Mouse (Mus musculus) lung, embryonic 16.5 days (tissue): ENCODE measurements around the gene Trmt61a. TPM values are rescaled to one million over a fixed set of nuclear protein-coding genes. Genes with fewer than 3 reads are reported as not detected.

Source experiments
- ATAC-seq: fragments of 200-750 bp; cut with Nextera tagmentation; 2 replicates; pipeline ENCODE4 v1.8.0; 2017; ENCODE audit warnings: low read depth, mild to moderate bottlenecking, moderate library complexity
- H3K27ac ChIP-seq: fragments of 300-500 bp; sonication (generic); 2 replicates; pipeline ENCODE4 v1.5.1; 2014; ENCODE audit warnings: mild to moderate bottlenecking, control low read depth, low read length
- H3K27me3 ChIP-seq: fragments of 300-500 bp; sonication (generic); 2 replicates; pipeline ENCODE4 v1.6.1; 2014; ENCODE audit warnings: low read depth, low read length, mixed read lengths; ENCODE audit not compliant: control insufficient read depth, insufficient read depth
- H3K36me3 ChIP-seq: fragments of 300-500 bp; sonication (generic); 2 replicates; pipeline ENCODE4 v1.6.1; 2014; ENCODE audit warnings: low read length; ENCODE audit not compliant: control insufficient read depth, insufficient read depth
- H3K4me1 ChIP-seq: fragments of 300-500 bp; sonication (generic); replicated peaks from 2 replicates; pipeline ENCODE4 v1.6.1; 2014; ENCODE audit warnings: low read length, mixed read lengths; ENCODE audit not compliant: control insufficient read depth, insufficient read depth
- H3K4me2 ChIP-seq: fragments of 300-500 bp; sonication (generic); 2 replicates; pipeline ENCODE4 v1.6.1; 2014; ENCODE audit warnings: low read depth, low read length, control low read depth
- H3K4me3 ChIP-seq: fragments of 300-500 bp; sonication (generic); 2 replicates; pipeline ENCODE4 v1.5.1; 2014; ENCODE audit warnings: mild to moderate bottlenecking, low read length, control low read depth
- H3K9ac ChIP-seq: fragments of 300-500 bp; sonication (generic); 2 replicates; pipeline ENCODE4 v1.6.1; 2014; ENCODE audit warnings: low read length, control low read depth
- H3K9me3 ChIP-seq: fragments of 300-500 bp; sonication (generic); 2 replicates; pipeline ENCODE4 v1.6.1; 2016; ENCODE audit warnings: low read length; ENCODE audit not compliant: control insufficient read depth
- WGBS: fragments of 180-500 bp; shearing (Covaris S2); extraction: QIAGEN DNeasy Blood & Tissue Kit; methylation state at CpG from one replicate; pipeline ENCODE4 v1.1.7; 2014; 5-methylcytosine and 5-hydroxymethylcytosine counted together
- polyA plus RNA-seq: library from polyadenylated mRNA; unstranded; fragments of >200 nt; fragmentation: Nextera tagmentation; extraction: Ambion mirVana; gene quantifications from 2 replicates; pipeline ENCODE4 v1.2.1, GENCODE M21; 2015

Trmt61a gene
- polyA plus RNA-seq, 1 experiment from 2014 or later = 7.0 TPM

DNA sequence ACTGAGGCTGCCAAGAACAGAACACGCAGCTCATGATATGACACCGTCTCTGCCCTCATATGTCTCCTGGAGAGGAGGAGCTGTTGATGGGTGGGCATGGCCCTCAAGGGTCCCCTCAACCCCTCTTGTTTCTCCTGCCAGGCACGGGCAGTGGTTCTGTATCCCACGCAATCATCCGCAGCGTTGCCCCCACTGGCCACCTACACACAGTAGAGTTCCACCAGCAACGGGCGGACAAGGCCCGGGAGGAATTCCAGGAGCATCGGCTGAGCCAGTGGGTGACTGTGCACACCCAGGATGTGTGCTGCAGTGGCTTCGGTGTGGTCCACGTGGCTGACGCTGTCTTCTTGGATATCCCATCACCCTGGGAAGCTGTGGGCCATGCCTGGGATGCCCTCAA is 2.8 kb downstream of the Trmt61a start:
- Histone ChIP-seq H3K4me1 (peaks cover 23% of the 10 kb centered on the region), H3K27me3 (no peaks in the 10 kb centered on the region), H3K9ac (no peak overlapping the region), H3K4me2 (no peak overlapping the region), H3K36me3 (0 out of 2 replicates have a peak, but pooled peaks cover 3% of the 10 kb centered on the region), H3K9me3 (no peaks in the 10 kb centered on the region), H3K4me3 (no peak overlapping the region), H3K27ac (peak overlapping the region; percentile 86)
- no peak for ATAC-seq
- 91% methylated on average over 13 of the region's 13 CpGs for WGBS

DNA sequence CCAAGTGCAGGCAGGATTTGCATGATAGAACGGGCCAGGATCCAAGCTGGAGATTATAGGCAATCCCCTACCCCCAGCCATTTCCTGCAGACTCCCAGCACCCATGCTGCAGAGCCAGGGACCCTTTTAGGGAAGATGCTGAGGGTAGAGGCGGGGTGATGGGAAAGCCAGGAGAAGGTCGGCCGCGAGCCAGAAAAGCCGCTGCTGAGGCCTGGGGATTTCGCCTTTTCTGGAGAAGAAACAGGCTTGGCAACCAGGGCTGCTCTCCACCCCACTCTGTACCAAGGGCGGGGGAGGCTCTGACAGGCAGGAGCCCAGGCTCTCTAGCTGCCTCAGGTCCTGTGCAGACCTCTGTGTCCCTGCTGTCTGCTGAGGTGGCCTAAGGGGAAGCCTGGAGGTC is 3.4 kb downstream of the Trmt61a start:
- peak; percentile 8; the same call in 1 of the 2 replicates for ATAC-seq
- H3K9me3 ChIP-seq = no peaks in the 10 kb centered on the region
- no peak overlapping the region for H3K4me2 ChIP-seq
- 0 out of 2 replicates have a peak overlapping the region, but pooled peaks have one; percentile 11 for H3K9ac ChIP-seq
- peak overlapping the region; percentile 86 for H3K27ac ChIP-seq
- H3K4me3 ChIP-seq = no peak overlapping the region
- 0 out of 2 replicates have a peak, but pooled peaks cover 3% of the 10 kb centered on the region for H3K36me3 ChIP-seq
- peaks cover 23% of the 10 kb centered on the region for H3K4me1 ChIP-seq
- WGBS = 65% methylated on average over 8 of the region's 8 CpGs
- H3K27me3 ChIP-seq = no peaks in the 10 kb centered on the region

DNA sequence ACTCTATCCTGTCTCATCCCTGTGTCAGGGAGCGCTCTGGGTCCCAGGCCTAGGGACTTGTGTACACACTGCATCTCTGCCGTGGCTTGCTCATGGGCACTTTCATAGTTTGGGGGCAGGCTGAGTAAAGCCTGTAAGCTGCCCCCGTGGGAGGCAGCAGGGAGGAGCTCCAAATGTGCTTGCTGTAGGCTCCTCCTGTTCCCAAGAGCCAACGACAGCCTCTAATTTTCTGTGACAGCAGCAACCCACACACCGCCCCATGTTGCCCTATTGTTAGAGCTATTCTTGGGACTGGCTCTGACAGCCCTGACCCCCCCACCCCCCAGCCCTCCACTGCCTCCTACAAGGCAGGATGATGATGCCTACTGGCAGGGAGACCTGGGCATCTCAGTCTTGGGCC is 4.1 kb downstream of the Trmt61a start:
- no peaks in the 10 kb centered on the region for H3K27me3 ChIP-seq
- ATAC-seq = no peak
- no peak overlapping the region for H3K4me3 ChIP-seq
- H3K36me3 ChIP-seq = 0 out of 2 replicates have a peak, but pooled peaks cover 3% of the 10 kb centered on the region
- H3K9ac ChIP-seq = 0 out of 2 replicates have a peak overlapping the region, but pooled peaks have one; percentile 17
- peaks cover 27% of the 10 kb centered on the region for H3K4me1 ChIP-seq
- H3K9me3 ChIP-seq = no peaks in the 10 kb centered on the region
- peak overlapping the region; percentile 86 for H3K27ac ChIP-seq
- H3K4me2 ChIP-seq = no peak overlapping the region
- WGBS = 79% methylated on average over 5 of the region's 5 CpGs

DNA sequence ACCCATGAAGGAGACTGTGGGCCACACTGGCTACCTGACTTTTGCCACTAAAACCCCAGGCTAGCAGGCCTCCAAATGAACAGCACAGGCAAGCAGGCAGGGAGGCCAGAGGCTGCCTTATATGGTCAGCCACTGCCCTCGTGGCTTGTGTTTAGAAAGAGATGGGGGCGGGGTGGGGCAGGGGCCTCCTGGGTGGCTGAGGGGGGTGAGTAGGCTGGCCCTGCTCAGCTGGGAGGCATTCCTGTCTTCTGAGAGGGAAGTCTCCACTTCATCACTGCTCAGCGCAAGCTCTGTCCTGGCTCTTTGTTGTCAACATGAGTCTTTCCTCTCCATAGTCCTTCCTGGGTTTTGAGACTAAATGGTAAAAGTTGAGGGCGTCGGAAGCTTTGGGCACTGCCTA is 4.9 kb downstream of the Trmt61a start:
- peak; percentile 50 for ATAC-seq
- 49% methylated on average over 4 of the region's 5 CpGs for WGBS
- 0 out of 2 replicates have a peak, but pooled peaks cover 3% of the 10 kb centered on the region for H3K36me3 ChIP-seq
- H3K27me3 ChIP-seq = no peaks in the 10 kb centered on the region
- peak overlapping the region; percentile 86 for H3K27ac ChIP-seq
- peak overlapping the region; percentile 35; the same call in 1 of the 2 replicates for H3K9ac ChIP-seq
- no peaks in the 10 kb centered on the region for H3K9me3 ChIP-seq
- H3K4me1 ChIP-seq = peaks cover 23% of the 10 kb centered on the region
- H3K4me3 ChIP-seq = no peak overlapping the region
- H3K4me2 ChIP-seq = no peak overlapping the region

DNA sequence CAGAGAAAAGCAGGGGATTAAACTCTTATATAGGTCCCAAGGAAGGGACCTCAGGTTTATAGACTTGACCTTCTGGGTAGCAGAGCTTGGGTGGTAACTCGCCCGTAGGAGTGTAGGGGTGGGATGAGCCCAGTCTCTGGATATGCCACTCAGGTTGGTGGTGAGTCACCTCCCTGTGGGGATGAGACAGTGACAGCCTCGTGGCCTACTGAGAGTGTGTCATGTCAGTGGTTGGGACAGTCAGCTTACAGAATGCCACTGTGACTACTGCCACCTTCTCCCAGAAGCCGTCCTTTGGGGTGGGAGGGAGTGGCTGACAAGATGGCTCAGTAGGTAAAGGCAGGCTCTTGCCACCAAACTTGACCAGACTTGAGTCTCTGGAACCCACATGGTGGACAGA is 8.5 kb downstream of the Trmt61a start:
- H3K9me3 ChIP-seq = no peaks in the 10 kb centered on the region
- no peak for ATAC-seq
- no peaks in the 10 kb centered on the region for H3K36me3 ChIP-seq
- peak overlapping the region; percentile 73; the same call in 1 of the 2 replicates for H3K27ac ChIP-seq
- no peak overlapping the region for H3K4me3 ChIP-seq
- no peaks in the 10 kb centered on the region for H3K27me3 ChIP-seq
- H3K4me2 ChIP-seq = no peak overlapping the region
- WGBS = 76% methylated on average over 4 of the region's 4 CpGs
- H3K9ac ChIP-seq = no peak overlapping the region
- peaks cover 22% of the 10 kb centered on the region for H3K4me1 ChIP-seq

DNA sequence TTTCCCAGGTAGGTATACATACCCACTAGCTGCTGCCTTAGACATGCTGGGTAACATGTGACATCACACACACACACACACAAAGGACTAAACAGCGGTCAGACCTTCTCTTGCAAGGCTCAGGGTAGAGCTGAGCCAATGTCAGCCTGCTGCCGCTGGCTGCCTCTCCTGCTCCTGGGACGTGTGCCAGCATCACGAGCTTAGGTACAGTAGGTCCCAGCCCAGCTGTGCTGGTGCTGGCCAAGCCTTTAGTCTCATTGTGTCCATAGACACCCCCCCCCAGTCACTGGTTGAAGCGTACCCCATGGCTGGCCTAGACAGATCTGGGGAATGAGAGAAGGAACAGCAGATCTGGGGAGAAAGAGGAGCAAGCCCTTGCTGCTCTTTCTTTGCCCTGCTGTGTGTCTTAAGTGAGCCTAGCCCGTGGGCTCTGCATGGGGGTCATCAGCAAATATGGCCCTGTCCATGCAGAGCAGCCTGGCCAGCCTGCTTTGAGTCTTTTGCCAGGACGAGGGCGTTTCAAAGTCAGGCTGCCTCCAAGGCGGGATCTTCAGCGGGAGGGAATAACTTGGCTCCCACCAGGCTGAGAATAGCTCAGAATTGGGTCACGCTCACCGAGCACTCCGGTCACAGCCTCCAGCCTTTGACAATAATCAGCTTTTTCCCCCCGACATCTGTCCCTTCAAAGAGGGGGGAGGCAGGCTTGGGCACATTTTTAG is 9.6 kb downstream of the Trmt61a start:
- ATAC-seq = peak; percentile 79
- no peak overlapping the region for H3K4me2 ChIP-seq
- H3K9ac ChIP-seq = no peak overlapping the region
- no peaks in the 10 kb centered on the region for H3K9me3 ChIP-seq
- H3K36me3 ChIP-seq = no peaks in the 10 kb centered on the region
- peaks cover 25% of the 10 kb centered on the region for H3K4me1 ChIP-seq
- no peak overlapping the region for H3K4me3 ChIP-seq
- WGBS = 25% methylated on average over 14 of the region's 14 CpGs
- H3K27me3 ChIP-seq = no peaks in the 10 kb centered on the region
- peak overlapping the region; percentile 73 for H3K27ac ChIP-seq

DNA sequence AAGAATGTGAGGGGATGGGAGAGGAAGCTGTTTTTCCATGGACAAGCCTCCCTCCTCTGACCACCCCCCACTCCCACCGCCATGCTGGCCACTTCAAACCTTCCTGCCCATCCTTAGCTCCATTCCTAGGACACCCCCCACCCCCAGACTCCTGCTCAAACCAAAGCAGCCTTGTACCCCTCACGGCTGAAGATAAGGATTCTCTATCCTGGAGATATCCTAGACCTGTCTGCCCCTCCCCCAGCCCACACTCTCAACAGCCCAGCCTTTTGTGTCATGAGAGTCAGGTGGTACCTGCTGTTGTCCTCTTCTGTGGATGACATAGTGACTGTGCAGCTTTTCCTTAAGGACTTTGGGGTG is 10.1 kb downstream of the Trmt61a start:
- peak overlapping the region; percentile 73 for H3K27ac ChIP-seq
- no peak overlapping the region for H3K4me3 ChIP-seq
- H3K36me3 ChIP-seq = no peaks in the 10 kb centered on the region
- no peaks in the 10 kb centered on the region for H3K9me3 ChIP-seq
- no peaks in the 10 kb centered on the region for H3K27me3 ChIP-seq
- no peak overlapping the region for H3K9ac ChIP-seq
- no peak overlapping the region for H3K4me2 ChIP-seq
- peaks cover 27% of the 10 kb centered on the region for H3K4me1 ChIP-seq
- ATAC-seq = peak; percentile 5; the same call in 1 of the 2 replicates
- WGBS = 14% methylated on average over 2 of the region's 2 CpGs

DNA sequence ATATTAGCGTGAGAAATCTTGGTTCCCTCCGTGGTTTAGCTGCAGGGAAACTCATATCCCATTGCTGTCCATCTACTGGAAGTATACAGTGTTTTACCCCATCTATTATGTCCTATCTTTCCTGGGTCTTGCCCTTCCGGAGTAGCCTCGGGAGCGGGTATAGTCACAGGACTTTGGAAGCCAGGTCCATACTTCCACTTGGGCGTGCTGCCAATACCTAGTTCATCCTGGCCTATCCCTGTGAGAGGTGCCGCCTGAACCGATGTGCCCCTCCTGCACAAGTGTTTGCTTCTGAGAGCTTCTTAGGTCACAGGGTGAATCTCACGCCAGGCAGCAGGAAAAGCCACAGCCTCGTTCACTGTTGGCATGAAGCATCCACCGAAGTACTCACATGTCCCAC is 11.5 kb downstream of the Trmt61a start:
- 53% methylated on average over 11 of the region's 11 CpGs for WGBS
- Histone ChIP-seq H3K4me1 (peaks cover 40% of the 10 kb centered on the region), H3K9me3 (no peaks in the 10 kb centered on the region), H3K4me2 (no peak overlapping the region), H3K27ac (no peak overlapping the region), H3K9ac (no peak overlapping the region), H3K27me3 (no peaks in the 10 kb centered on the region), H3K36me3 (no peaks in the 10 kb centered on the region), H3K4me3 (no peak overlapping the region)
- ATAC-seq = no peak

DNA sequence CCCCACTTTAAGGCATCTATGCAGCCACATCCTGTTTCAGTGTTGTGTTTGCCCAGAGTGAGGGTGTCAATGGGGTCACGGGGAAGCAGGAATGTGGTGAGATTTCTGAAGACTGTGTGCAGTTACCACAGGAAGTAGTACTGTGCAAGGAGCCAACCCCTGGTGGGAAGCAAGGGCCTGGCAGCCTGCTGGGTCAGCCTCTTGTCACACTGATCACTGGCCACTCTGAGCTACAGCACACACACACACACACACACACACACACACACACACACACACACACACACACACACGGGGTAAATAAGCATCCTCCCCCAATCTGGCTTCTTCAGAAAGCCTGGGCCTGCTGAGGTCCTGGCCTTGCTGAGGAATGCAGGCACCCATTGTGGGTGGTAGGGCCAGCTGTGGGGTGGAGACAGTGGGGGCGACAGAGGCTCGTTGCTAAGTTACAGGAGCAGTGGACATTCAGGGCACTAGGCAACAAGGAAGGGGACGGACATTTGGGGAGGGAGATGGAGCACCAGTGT is 13.5 kb downstream of the Trmt61a start:
- H3K4me1 ChIP-seq = peaks cover 50% of the 10 kb centered on the region
- peak overlapping the region; percentile 24; the same call in 1 of the 2 replicates for H3K9ac ChIP-seq
- H3K27ac ChIP-seq = peak overlapping the region; percentile 58
- H3K27me3 ChIP-seq = no peaks in the 10 kb centered on the region
- H3K4me2 ChIP-seq = no peak overlapping the region
- no peaks in the 10 kb centered on the region for H3K9me3 ChIP-seq
- H3K4me3 ChIP-seq = no peak overlapping the region
- ATAC-seq = peak; percentile 24; the same call in 1 of the 2 replicates
- WGBS = 14% methylated on average over 5 of the region's 5 CpGs
- H3K36me3 ChIP-seq = no peaks in the 10 kb centered on the region
